Mouse (Mus musculus) bone marrow, adult 2 months (tissue): ENCODE data around the gene Wbp1l.

ENCODE experiments used
- CTCF ChIP-seq: fragments of 200-500 bp; IDR thresholded peaks from 2 replicates; pipeline ENCODE4 v1.5.1; 2011; ENCODE audit warnings: low read length, control low read depth; ENCODE audit not compliant: control insufficient read depth, insufficient read depth
- POLR2A ChIP-seq: fragments of 200-500 bp; IDR thresholded peaks from 2 replicates; pipeline ENCODE4 v1.6.1; 2011; ENCODE audit warnings: low read depth, mild to moderate bottlenecking, control low read depth, low read length, borderline replicate concordance; ENCODE audit not compliant: control insufficient read depth

DNA sequence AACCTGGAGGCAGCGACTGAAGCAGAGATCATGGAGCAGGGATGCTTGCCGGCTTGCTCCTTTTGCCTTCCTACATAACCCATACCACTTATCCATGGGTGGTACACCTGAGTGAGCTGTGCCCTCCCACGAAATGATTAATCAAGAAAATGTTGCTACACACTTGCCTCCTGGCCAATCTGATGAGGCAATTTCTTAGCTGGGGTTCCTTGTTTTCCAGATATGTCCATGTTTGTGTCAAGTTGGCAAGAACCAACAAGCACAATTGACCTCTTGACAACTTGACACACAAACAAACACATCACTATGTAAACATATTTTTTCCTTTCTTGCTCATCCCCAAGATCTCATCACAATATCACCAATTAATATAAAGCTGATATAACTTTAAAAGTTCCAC is 76.8 kb downstream of the Wbp1l start:
- TF ChIP-seq POLR2A = no peak
- no peak for TF ChIP-seq CTCF
